Mouse (Mus musculus): ENCODE measurements around the gene 1110059E24Rik. TPM values are rescaled to one million over a fixed set of nuclear protein-coding genes. Genes with fewer than 3 reads are reported as not detected.

The 1110059E24Rik gene
- polyA plus RNA-seq (2012; rRNA removed), result 3.8 and 4.3 TPM in 2 replicates

- peak; percentile 95 to 98 for DNase-seq (ENCODE audit: low read depth in 1 of 2, low spot score in 2 of 2)
- H3K36me3 ChIP-seq (ENCODE audit: control insufficient read depth, insufficient read depth, low read length), result peaks cover 1% of the 10 kb centered on the region; the same call in 1 of the 2 replicates
- 4% methylated on average over 52 of the region's 52 CpGs for WGBS
- peak within 1 kb of the TSS; percentile 98 for H3K27ac ChIP-seq (ENCODE audit: insufficient read depth, low read length)
- H3K4me1 ChIP-seq (ENCODE audit: control insufficient read depth, insufficient read depth, insufficient read length), result peaks cover 11% of the 10 kb centered on the region
- H3K4me3 ChIP-seq (ENCODE audit: extremely low read depth, insufficient read depth, insufficient read length), result peak within 1 kb of the TSS; percentile 73
- TF ChIP-seq POLR2A (IDR thresholded peaks at IDR 0.05; ENCODE audit: low read depth, low read length), result no peak; the same call in none of the 2 replicates
- no peaks in the 10 kb centered on the region for H3K27me3 ChIP-seq (ENCODE audit: control insufficient read depth, insufficient read depth, low read length)
Measured at GRCm38 (mm10) chr19:21652285-21653171, at the start of gene 1110059E24Rik. Gene 1110059E24Rik, minus strand, starts transcription at chr19:21652976.

GRCm38 (mm10) chr19:21680986-21681385, 28.2 kb upstream of the 1110059E24Rik start:
- no peak overlapping the region for H3K27ac ChIP-seq (ENCODE audit: insufficient read depth, low read length)
- H3K36me3 ChIP-seq (ENCODE audit: control insufficient read depth, insufficient read depth, low read length), result peaks cover 27% of the 10 kb centered on the region
- TF ChIP-seq POLR2A (IDR thresholded peaks at IDR 0.05; ENCODE audit: low read depth, low read length) (no peak), CTCF (IDR thresholded peaks at IDR 0.05; ENCODE audit: extremely low read depth, insufficient read depth, insufficient read length, insufficient replicate concordance) (no peak)
- 98% methylated on average over 10 of the region's 10 CpGs for WGBS
- H3K27me3 ChIP-seq (ENCODE audit: control insufficient read depth, insufficient read depth, low read length), result no peaks in the 10 kb centered on the region
- H3K4me1 ChIP-seq (ENCODE audit: control insufficient read depth, insufficient read depth, insufficient read length), result no peaks in the 10 kb centered on the region; the same call in 1 of the 2 replicates
- H3K4me3 ChIP-seq (ENCODE audit: extremely low read depth, insufficient read depth, insufficient read length), result no peak overlapping the region
- DNase-seq (ENCODE audit: low read depth in 1 of 2, low spot score in 2 of 2), result no peak

- peaks cover 2% of the 10 kb centered on the region; the same call in 1 of the 2 replicates for H3K4me1 ChIP-seq (ENCODE audit: control insufficient read depth, insufficient read depth, insufficient read length)
- H3K27me3 ChIP-seq (ENCODE audit: control insufficient read depth, insufficient read depth, low read length), result no peaks in the 10 kb centered on the region
- no peak overlapping the region for H3K27ac ChIP-seq (ENCODE audit: insufficient read depth, low read length)
- TF ChIP-seq CTCF (IDR thresholded peaks at IDR 0.05; ENCODE audit: extremely low read depth, insufficient read depth, insufficient read length, insufficient replicate concordance) (no peak), POLR2A (IDR thresholded peaks at IDR 0.05; ENCODE audit: low read depth, low read length) (no peak)
- H3K36me3 ChIP-seq (ENCODE audit: control insufficient read depth, insufficient read depth, low read length), result peaks cover 25% of the 10 kb centered on the region
- H3K4me3 ChIP-seq (ENCODE audit: extremely low read depth, insufficient read depth, insufficient read length), result no peak overlapping the region
- DNase-seq (ENCODE audit: low read depth in 1 of 2, low spot score in 2 of 2), result no peak
- 90% methylated on average over 3 of the region's 3 CpGs for WGBS
Measured at GRCm38 (mm10) chr19:21680091-21680490, 27.3 kb upstream of the 1110059E24Rik start.

DNA sequence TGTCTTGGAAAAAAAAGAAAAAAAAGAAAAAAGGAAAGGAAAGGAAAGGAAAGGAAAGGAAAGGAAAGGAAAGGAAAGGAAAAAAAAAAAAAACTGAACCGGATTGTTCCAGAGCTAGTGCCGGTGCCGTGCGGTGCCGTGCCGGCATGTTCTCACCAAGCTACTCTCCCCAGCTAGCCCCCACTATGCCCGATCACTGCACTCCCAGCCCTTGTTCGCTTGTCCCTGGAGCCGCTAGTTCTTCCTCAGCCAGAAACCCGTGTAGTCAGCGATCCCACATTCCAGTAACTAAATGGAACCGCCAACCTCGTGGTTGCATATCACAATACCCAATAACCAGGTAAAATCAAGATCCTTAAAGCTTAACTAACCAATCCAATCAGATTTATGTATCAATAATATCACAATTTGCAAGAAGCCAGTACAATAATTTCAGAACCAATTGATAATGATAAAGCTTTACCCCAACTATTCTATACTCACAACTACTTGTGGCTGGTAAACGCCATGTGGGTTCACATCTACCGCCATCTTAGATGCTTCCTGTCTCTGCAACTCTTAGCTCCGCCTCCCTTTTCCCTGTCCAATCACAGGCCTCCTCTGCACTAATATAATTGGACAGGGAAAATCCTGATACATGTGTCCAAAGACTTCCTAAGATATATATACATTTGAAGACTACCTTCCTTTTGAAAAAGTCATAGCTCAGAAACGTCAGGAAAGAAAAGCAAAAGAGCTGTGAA, 21.7 kb upstream of the 1110059E24Rik start:
- Histone ChIP-seq H3K27ac (ENCODE audit: insufficient read depth, low read length) (no peak overlapping the region), H3K4me1 (ENCODE audit: control insufficient read depth, insufficient read depth, insufficient read length) (peaks cover 9% of the 10 kb centered on the region; the same call in 1 of the 2 replicates), H3K36me3 (ENCODE audit: control insufficient read depth, insufficient read depth, low read length) (peaks cover 7% of the 10 kb centered on the region), H3K4me3 (ENCODE audit: extremely low read depth, insufficient read depth, insufficient read length) (no peak overlapping the region), H3K27me3 (ENCODE audit: control insufficient read depth, insufficient read depth, low read length) (no peaks in the 10 kb centered on the region)
- no peak for DNase-seq (ENCODE audit: low read depth in 1 of 2, low spot score in 2 of 2)
- 93% methylated on average over 17 of the region's 17 CpGs for WGBS
- TF ChIP-seq POLR2A (IDR thresholded peaks at IDR 0.05; ENCODE audit: low read depth, low read length) (no peak), CTCF (IDR thresholded peaks at IDR 0.05; ENCODE audit: extremely low read depth, insufficient read depth, insufficient read length, insufficient replicate concordance) (no peak)

DNA sequence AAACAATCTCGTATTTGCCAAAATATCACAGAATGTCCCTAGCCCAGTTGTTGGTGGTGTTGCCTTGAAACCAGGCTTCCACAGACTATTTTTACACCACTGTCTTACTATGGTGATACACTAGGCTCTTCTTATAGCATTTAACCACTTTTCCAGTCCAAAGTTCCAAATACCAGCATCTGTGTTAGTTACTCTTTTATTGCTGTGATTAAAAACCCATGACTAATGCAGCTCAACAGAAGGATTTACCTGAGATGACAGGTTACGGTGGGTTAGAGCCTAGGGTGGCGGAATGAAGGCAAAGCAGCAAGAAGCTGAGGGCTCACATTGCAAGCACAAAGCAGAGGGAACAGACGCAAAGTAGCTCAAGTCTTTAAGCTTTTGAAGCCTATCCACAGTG, 16.9 kb upstream of the 1110059E24Rik start:
- DNase-seq (ENCODE audit: low read depth in 1 of 2, low spot score in 2 of 2), result no peak
- H3K27ac ChIP-seq (ENCODE audit: insufficient read depth, low read length), result no peak overlapping the region
- H3K4me1 ChIP-seq (ENCODE audit: control insufficient read depth, insufficient read depth, insufficient read length), result peaks cover 11% of the 10 kb centered on the region; the same call in 1 of the 2 replicates
- no peak overlapping the region for H3K4me3 ChIP-seq (ENCODE audit: extremely low read depth, insufficient read depth, insufficient read length)
- TF ChIP-seq CTCF (IDR thresholded peaks at IDR 0.05; ENCODE audit: extremely low read depth, insufficient read depth, insufficient read length, insufficient replicate concordance), result no peak
- TF ChIP-seq POLR2A (IDR thresholded peaks at IDR 0.05; ENCODE audit: low read depth, low read length), result no peak
- H3K27me3 ChIP-seq (ENCODE audit: control insufficient read depth, insufficient read depth, low read length), result no peaks in the 10 kb centered on the region
- WGBS, result 93% methylated on average over 4 of the region's 4 CpGs
- H3K36me3 ChIP-seq (ENCODE audit: control insufficient read depth, insufficient read depth, low read length), result peaks cover 2% of the 10 kb centered on the region

- peaks cover 1% of the 10 kb centered on the region; the same call in 1 of the 2 replicates for H3K36me3 ChIP-seq (ENCODE audit: control insufficient read depth, insufficient read depth, low read length)
- no peak overlapping the region for H3K27ac ChIP-seq (ENCODE audit: insufficient read depth, low read length)
- H3K4me1 ChIP-seq (ENCODE audit: control insufficient read depth, insufficient read depth, insufficient read length), result peaks cover 11% of the 10 kb centered on the region
- H3K4me3 ChIP-seq (ENCODE audit: extremely low read depth, insufficient read depth, insufficient read length), result no peak overlapping the region
- no peak for DNase-seq (ENCODE audit: low read depth in 1 of 2, low spot score in 2 of 2)
- WGBS, result 67% methylated on average over 4 of the region's 4 CpGs
- TF ChIP-seq POLR2A (IDR thresholded peaks at IDR 0.05; ENCODE audit: low read depth, low read length), result no peak
- H3K27me3 ChIP-seq (ENCODE audit: control insufficient read depth, insufficient read depth, low read length), result no peaks in the 10 kb centered on the region
Measured at GRCm38 (mm10) chr19:21663756-21664456, 11.1 kb upstream of the 1110059E24Rik start.

Data from spleen, adult 2 months (tissue).